Mouse (Mus musculus) layer of hippocampus, adult 11-12 months (tissue): ENCODE measurements around the gene Mvb12b.
A peak's percentile ranks its signal among the peaks of the same experiment; 100 is the strongest.
"Not testable (repeated sequence)": the region's sequence is repeated elsewhere in the genome, so short reads cannot be mapped to it uniquely, and the experiment has no call there.

Experiments
- DNase-seq: peaks from one replicate; pipeline ENCODE4 v3.0.0; 2022; ENCODE audit warnings: low spot score

Mvb12b gene

GRCm38 (mm10) chr2:33887328-33888099 lies at the start of gene Mvb12b:
Mvb12b (minus strand) TSS chr2:33887946.
- peak; percentile 51 for DNase-seq

DNA sequence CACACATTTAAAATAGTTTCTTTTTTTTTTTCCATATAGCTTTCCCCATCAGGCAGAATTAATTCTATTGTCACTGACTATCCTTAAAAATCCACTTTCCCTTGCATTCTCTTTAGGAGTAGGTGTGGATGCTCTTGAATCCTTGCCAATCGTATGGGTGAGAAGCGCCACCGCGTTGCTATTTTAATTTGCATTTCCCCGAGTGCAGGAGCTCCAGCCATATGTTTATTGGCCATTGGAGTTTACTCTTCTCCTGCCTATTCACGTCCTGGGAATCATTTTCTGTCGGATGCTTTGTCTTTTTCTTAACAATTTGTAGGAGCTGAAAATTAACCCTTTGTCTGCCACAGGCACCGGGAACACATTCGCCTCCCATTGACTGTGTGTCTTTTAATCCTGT lies 48.0 kb upstream of the Mvb12b start:
- no peak for DNase-seq

DNA sequence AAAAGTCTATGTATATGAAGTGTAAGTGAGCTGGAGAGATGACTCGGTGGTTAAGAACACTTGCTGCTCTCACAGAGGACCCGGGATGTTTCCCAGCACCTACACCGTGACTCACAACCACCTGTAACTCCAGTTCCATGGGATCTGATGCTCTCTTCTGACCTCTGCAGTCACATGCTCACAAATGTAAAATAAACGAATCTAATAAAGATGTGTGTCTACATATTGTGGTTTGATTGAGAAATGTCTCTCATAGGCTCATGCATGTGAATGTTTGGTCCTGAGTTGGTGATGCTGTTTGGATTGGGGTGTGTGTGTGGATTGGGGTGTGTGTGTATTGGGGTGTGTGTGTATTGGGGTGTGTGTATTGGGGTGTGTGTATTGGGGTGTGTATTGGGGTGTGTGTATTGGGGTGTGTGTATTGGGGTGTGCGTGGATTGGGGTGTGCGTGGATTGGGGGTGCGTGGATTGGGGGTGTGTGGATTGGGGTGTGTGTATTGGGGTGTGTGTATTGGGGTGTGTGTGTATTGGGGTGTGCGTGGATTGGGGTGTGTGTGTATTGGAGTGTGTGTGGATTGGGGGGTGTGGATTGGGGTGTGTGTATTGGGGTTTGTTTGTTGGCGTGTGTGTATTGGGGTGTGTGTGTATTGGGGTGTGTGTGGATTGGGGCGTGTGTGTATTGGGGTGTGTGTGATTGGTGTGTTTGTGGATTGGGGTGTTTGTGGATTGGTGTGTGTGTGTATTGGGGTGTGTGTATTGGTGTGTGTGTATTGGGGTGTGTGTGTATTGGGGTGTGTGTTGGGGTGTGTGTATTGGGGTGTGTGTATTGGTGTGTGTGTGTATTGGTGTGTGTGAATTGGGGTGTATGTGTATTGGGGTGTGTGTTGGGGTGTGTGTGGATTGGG lies 46.1 kb upstream of the Mvb12b start:
- DNase-seq, result no peak

DNA sequence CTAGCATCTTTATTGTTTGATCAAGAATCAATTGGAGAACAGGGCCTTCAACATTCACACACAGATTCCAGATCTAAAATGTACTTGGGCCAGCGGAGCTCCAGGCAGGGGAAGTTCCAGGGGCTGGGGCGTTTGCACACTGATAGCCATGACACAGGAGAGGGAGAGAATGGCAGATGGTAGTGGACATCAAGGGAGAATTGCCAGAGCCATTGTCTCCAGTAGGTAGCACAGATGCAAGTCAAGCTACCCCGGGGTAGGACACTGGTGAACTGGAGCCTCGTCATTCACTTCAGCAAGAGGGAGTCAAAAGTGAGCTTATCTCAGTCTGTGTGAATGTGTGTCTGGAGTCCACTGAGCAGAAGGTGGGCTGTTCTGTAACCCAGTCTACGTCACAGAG lies 43.4 kb upstream of the Mvb12b start:
- no peak for DNase-seq

DNA sequence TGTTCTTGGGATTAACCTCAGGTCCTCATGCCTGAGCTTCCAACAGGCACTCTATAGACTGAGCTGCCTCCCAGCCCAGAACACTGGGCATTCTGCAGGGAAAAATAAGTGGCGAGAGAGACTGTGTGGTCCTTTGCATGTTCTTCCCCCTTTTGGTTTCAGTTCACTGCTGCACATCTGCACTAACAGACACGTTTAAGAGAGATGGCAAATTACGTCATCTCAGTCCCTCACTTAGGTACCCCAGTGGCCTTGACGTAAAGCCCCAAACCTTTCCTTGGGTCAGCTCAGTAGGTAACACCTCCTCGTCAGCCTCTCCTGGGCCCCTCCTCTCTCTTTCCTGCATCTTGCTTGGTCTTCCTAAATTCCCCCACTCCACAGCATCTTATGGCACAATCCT lies 37.5 kb upstream of the Mvb12b start:
- no peak for DNase-seq

GRCm38 (mm10) chr2:33923482-33923881 lies 35.7 kb upstream of the Mvb12b start:
- no peak for DNase-seq

DNA sequence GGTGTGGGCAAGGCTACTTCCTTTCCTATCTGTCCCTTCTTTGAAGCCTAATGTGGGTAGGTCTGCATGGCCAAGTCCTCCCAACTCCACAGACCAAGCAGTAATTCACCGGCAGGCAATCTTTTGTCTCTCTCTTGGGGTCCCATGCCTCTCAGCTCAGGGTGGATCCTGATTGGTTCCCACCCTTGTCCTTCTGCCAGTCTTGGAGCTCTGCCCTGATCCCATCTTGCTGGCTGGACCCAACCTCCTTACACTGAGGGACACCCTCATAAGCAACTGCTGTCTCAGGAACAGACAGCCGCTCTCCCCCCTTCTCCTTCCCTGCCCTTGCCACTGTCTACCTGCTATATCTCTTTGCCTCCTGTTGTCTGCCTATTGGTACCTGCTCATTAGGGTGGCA lies 34.7 kb upstream of the Mvb12b start:
- DNase-seq, result no peak

DNA sequence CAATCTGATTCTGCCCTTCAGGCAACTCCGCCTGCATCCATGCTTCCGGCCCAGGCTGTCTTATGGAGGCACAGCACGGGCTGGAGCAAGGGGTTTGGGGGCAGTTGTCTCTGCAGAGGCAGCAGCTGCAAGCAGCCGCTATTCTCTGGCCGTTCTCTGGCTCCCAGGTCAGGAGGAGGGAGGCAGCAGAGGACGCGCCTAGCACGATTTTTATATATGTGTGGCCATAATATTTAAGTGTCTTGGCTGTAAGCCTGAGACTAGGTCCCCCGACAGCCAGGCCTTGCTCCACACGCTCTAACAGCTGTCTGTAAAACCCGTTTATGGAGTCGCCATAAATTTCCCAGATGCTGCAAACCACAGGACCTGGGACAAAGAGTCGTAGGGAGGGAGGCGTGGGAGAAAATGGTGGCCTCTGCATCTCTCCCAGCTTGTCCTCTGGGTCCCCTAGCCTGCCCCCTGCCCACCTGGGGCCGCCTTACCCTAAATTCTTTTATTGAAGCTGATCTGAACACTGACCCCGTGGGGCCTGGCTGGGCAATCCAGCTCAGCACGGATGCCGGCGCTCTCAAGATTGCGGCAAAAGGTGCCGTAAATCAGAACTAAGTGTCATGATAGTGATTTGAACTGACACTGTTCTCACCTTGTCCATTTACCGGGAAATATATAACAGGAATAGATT lies 32.3 kb upstream of the Mvb12b start:
- DNase-seq, result no peak

DNA sequence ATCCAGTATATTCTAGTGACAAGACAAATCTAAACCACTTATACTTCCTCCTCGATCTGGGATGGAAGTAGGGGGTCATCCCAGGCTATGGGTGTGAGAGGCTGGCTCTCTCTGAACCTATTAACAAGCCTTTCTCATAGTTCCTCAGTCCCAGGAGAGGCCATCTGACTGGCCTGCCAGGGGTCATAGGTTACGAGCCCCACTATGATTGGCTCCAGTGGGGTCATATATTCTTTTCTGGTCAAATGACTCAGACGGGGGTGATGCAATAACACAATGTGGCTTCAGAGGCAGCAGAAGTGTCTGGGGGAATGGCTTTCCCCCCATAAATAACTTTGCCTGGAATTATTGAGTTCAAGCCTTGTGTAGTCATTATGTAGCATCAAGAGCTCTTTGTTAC lies 31.1 kb upstream of the Mvb12b start:
- no peak for DNase-seq

DNA sequence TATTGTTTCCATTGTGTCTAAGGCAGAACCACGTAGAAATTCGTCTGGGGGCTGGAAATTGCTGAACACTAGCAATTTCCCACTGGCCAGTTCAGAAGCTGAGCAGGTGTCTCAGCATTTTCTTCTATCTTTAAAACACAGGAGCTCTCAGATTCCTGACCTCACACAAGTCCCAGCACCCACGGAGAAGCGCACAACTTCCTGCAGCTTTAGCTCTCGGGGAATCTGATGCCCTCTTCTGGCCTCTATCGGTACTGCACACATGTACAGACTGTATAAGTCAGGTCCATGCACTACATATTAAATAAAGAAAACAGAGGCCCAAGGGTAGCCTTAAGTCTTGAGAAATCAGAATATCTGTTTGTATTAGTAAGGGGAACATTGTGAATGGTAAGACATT lies 30.6 kb upstream of the Mvb12b start:
- peak; percentile 29 for DNase-seq

DNA sequence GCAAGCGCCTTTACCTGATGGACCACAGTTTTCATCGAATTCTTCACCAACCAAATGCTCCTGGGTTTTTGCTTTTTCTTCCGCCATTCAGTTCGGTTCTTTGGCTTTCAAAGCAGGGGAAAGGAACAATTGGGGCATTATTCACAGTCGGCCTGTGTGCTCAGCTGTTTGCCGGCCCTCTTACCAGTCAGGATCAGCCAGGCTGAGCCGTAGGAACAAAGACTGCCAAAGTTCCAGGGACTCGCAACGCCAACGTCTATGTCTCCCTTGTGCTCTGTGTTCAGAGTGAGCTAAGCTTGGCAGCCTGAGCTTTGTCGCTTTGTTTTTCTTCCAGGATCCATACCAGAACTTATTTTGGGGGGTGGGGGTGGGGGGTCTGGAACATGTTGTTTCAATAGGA lies 28.9 kb upstream of the Mvb12b start:
- peak; percentile 64 for DNase-seq

DNA sequence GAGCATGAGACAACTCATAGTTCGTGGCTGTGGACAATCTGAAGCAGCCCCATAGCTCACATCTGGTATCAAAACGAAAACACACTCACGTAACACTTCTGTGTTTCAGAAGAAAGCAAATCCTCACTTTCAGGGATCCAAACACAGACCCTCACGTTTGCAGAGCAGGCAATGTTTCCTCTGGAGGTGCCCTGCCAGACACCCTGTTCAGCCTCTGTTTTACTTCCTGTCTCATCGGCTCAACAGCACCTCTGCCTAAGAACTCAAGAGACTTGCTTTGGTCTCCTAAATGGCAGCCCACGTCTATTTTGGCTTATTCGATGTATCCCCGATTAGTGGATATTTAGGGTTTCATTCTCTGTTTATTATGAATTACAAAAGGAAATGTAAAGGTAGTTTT lies 27.3 kb upstream of the Mvb12b start:
- no peak for DNase-seq

DNA sequence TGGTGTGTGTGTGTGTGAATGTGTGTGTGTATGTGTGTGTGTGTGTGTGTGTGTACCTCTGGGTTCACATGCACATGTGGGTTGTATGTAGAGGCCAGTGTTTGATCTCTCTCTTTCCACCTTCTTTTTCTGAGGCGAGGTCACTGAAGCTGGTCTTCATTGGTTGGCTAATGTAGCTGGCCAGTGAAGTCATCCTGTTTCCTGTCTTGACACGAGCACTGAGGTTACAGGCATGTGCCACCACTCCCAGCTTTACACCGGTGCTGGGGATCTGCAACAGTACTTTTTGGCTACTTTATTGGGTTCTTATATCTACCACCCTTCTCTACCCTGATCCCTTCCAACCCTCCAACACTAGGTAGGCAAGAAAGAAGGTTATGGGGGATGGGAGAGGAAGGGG lies 26.6 kb upstream of the Mvb12b start:
- DNase-seq, result no peak

DNA sequence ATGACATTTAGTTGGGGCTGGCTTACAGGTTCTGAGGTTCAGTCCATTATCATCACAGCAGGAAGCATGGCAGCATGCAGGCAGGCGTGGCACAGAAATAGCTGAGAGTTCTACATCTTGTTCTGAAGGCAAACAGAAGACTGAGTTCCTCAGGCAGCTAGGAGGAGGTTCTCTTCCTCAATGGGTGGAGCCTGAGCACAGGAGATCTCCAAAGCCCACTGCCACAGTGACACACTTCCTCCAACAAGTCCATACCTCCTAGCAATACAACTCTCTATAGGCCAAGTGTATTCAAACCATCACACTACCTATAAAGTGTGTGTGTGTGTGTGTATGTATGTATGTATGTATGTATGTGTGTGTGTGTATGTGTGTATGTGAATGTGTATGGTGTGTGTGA lies 25.9 kb upstream of the Mvb12b start:
- DNase-seq, result not testable (repeated sequence)

DNA sequence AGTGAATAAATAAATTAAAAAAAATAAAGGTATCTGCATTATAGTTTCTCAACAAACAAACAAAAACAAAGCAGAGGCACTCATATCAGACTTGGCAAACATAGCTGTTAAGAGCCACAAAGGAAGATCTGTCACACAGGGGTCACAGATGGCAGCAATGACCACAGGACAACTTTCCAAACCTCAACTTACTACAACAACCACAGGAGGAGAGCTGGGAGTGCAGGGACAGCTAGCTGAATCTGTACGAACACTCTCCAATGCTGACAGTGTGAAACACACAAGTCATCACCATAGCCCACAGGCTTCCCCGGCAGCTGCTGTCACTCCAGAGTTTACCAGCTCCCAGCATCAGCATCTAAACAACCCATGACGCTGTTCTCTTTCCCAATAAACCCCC lies 25.0 kb upstream of the Mvb12b start:
- no peak for DNase-seq

DNA sequence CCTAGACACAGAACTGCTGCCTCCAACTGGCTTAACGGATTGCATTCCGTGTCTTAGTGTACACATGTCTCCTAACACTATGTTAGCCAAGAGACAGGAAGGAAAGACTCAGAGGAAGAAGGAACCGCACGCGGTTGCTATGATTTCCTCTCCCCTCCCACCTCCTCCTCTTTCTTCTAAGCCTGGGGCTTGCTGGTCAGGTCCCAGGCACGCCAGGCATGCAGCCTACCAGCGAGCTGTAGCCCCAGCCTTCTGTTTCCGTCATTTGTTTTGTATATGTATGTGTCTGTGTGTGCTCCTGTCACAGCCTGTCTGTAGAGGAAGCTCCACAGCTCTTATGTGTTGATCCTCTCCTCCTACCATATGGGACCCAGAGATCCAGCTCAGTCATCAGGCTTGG lies 20.6 kb upstream of the Mvb12b start:
- peak; percentile 31 for DNase-seq

DNA sequence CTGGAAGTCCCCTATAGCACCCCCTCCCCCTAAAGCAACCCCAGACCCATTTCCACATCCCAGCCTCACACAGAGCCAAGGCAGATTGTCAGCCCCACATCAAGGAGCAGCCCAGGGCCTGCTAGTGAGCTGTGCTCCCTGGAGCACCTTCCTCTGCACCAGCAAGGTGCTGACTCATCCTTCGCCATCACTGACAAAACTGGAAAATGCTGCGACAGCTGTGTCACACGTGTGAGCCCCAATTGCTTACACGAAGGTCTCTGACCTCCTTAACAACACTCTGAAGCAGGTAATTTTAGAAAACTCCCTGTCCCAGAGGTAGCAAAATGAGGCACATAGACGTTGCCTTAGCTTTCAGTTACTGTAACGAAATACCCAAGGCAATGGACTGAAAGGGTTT lies 19.4 kb upstream of the Mvb12b start:
- no peak for DNase-seq

DNA sequence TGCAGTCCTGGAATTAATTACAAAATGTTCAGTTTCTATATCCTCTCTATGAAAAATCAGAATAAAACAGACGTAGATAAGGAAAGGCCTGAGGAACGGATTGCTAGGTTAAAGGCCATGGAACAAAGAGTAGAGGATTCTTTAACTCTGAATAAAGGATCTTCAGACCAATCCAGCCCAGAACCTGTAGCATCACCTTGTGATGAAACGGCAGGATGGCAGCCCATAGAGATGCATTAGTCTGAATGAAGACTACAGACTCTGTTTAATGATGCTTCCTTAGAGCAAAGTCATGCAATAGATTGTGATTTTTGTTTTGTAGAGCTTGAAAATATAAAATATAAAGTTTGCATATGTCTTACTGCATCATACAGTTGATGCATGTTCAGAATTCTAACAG lies 8.1 kb upstream of the Mvb12b start:
- DNase-seq, result no peak

DNA sequence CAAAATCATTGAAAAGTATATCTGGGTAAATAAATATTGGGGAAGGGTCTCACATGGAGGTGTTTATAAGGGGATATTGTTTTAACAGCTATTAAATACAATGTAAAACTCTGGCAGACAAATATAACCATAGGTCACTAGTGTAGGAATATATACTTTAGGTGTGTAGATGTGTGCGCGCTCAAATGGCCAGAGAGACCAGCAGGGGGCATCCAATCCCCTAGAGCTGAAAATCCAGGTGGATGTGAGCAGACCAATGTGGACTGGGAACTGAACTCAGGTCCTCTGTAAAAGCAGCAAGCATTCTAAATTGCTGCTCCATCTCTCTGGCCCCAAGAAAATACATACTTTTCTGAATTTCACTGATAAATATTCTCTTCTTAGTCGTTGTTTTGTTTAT lies 5.4 kb upstream of the Mvb12b start:
- DNase-seq, result no peak

DNA sequence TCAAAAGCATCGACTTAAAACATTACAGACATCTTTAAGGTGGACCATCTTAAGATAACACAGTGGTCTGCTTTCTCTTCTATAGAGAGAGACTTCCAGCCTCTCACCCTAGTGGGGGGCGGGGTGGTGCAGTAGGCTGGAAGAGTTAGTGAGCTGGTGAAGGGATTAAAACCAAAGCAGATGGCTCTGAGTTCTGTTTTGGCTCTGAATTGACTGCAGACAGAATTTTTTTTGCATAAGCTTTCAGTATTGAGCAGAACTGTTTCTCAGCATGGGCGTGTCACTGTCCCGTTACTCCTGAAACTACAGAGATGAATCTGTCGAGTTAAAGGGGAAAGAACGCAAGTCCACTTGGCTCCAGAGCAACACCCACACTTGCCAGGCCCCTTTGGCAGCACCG lies 4.6 kb upstream of the Mvb12b start:
- DNase-seq, result peak; percentile 61

- DNase-seq, result no peak
Measured at GRCm38 (mm10) chr2:33888100-33888385, 297 bp upstream of the Mvb12b start.

GRCm38 (mm10) chr2:33886386-33887327 lies 1.1 kb downstream of the Mvb12b start:
- DNase-seq, result peak; percentile 54
